Mouse (Mus musculus): ENCODE measurements at regions not wholly inside any gene's neighbourhood (a gene's known extent, or its start where the extent isn't known, plus 50 kb on each side); places are given as distances from the start of the nearest gene placed in this dataset.

GRCm38 (mm10) chr1:72078926-72079550 lies 133.1 kb downstream of the Mreg start:
- H3K27me3 ChIP-seq (replicated peaks) = no peaks in the 10 kb centered on the region
- no peak overlapping the region for H3K4me2 ChIP-seq
- no peaks in the 10 kb centered on the region for H3K9me3 ChIP-seq
- no peaks in the 10 kb centered on the region for H3K36me3 ChIP-seq
- H3K4me3 ChIP-seq (replicated peaks) = no peak overlapping the region
- WGBS = 62% methylated on average over 7 of the region's 7 CpGs
- no peaks in the 10 kb centered on the region; the same call in 1 of the 2 replicates for H3K4me1 ChIP-seq
- no peak overlapping the region; the same call in 1 of the 2 replicates for H3K27ac ChIP-seq
- no peak for ATAC-seq (ENCODE audit: insufficient read depth, low FRiP score, low read depth)
- H3K9ac ChIP-seq = no peak overlapping the region

GRCm38 (mm10) chr1:72076341-72076740 lies 135.8 kb downstream of the Mreg start:
- Histone ChIP-seq H3K4me1 (no peaks in the 10 kb centered on the region; the same call in 1 of the 2 replicates), H3K4me3 (replicated peaks) (no peak overlapping the region), H3K36me3 (no peaks in the 10 kb centered on the region), H3K4me2 (no peak overlapping the region), H3K9me3 (no peaks in the 10 kb centered on the region), H3K27ac (no peak overlapping the region), H3K27me3 (replicated peaks) (no peaks in the 10 kb centered on the region), H3K9ac (no peak overlapping the region)
- WGBS = 15% methylated on average over 1 of the region's 1 CpGs
- ATAC-seq (ENCODE audit: insufficient read depth, low FRiP score, low read depth) = no peak

- Histone ChIP-seq H3K27me3 (replicated peaks) (no peaks in the 10 kb centered on the region), H3K9ac (no peak overlapping the region), H3K9me3 (no peaks in the 10 kb centered on the region), H3K4me1 (no peaks in the 10 kb centered on the region; the same call in 1 of the 2 replicates), H3K27ac (no peak overlapping the region), H3K36me3 (no peaks in the 10 kb centered on the region), H3K4me2 (no peak overlapping the region), H3K4me3 (replicated peaks) (no peak overlapping the region)
- ATAC-seq (ENCODE audit: insufficient read depth, low FRiP score, low read depth) = no peak
- 77% methylated on average over 2 of the region's 2 CpGs for WGBS
Measured at GRCm38 (mm10) chr1:72075464-72075863, 136.6 kb downstream of the Mreg start.

GRCm38 (mm10) chr1:72073245-72073644 lies 138.9 kb downstream of the Mreg start:
- no peak for ATAC-seq (ENCODE audit: insufficient read depth, low FRiP score, low read depth)
- H3K27ac ChIP-seq = no peak overlapping the region
- WGBS = 74% methylated on average over 4 of the region's 4 CpGs
- no peak overlapping the region for H3K4me2 ChIP-seq
- no peaks in the 10 kb centered on the region for H3K27me3 ChIP-seq (replicated peaks)
- H3K4me3 ChIP-seq (replicated peaks) = no peak overlapping the region
- H3K9me3 ChIP-seq = no peaks in the 10 kb centered on the region
- no peak overlapping the region for H3K9ac ChIP-seq
- no peaks in the 10 kb centered on the region for H3K4me1 ChIP-seq
- no peaks in the 10 kb centered on the region for H3K36me3 ChIP-seq

GRCm38 (mm10) chr1:72070489-72070888 lies 141.6 kb downstream of the Mreg start:
- Histone ChIP-seq H3K27me3 (replicated peaks) (no peaks in the 10 kb centered on the region), H3K9ac (no peak overlapping the region), H3K9me3 (no peaks in the 10 kb centered on the region), H3K27ac (no peak overlapping the region; the same call in 1 of the 2 replicates), H3K4me1 (no peaks in the 10 kb centered on the region), H3K36me3 (no peaks in the 10 kb centered on the region), H3K4me2 (no peak overlapping the region), H3K4me3 (replicated peaks) (no peak overlapping the region)
- peak; percentile 10; the same call in 1 of the 2 replicates for ATAC-seq (ENCODE audit: insufficient read depth, low FRiP score, low read depth)
- WGBS = 52% methylated on average over 5 of the region's 5 CpGs

- ATAC-seq (ENCODE audit: insufficient read depth, low FRiP score, low read depth) = no peak
- Histone ChIP-seq H3K27ac (no peak overlapping the region), H3K9ac (no peak overlapping the region), H3K4me1 (no peaks in the 10 kb centered on the region), H3K4me3 (replicated peaks) (no peak overlapping the region), H3K36me3 (no peaks in the 10 kb centered on the region), H3K27me3 (replicated peaks) (no peaks in the 10 kb centered on the region), H3K4me2 (no peak overlapping the region), H3K9me3 (no peaks in the 10 kb centered on the region)
- 66% methylated on average over 4 of the region's 4 CpGs for WGBS
Measured at GRCm38 (mm10) chr1:72069056-72069455, 143.1 kb downstream of the Mreg start.

- Histone ChIP-seq H3K27ac (no peak overlapping the region), H3K4me3 (replicated peaks) (no peak overlapping the region), H3K4me1 (0 out of 2 replicates have a peak, but pooled peaks cover 4% of the 10 kb centered on the region), H3K4me2 (no peak overlapping the region), H3K9me3 (no peaks in the 10 kb centered on the region), H3K36me3 (no peaks in the 10 kb centered on the region), H3K27me3 (replicated peaks) (no peaks in the 10 kb centered on the region), H3K9ac (no peak overlapping the region)
- WGBS = 49% methylated on average over 13 of the region's 13 CpGs
- no peak for ATAC-seq (ENCODE audit: insufficient read depth, low FRiP score, low read depth)
Measured at GRCm38 (mm10) chr1:72065090-72065489, 147.0 kb downstream of the Mreg start.

- H3K4me2 ChIP-seq = no peak overlapping the region
- WGBS = 57% methylated on average over 5 of the region's 5 CpGs
- H3K4me3 ChIP-seq (replicated peaks) = no peak overlapping the region
- no peaks in the 10 kb centered on the region for H3K27me3 ChIP-seq (replicated peaks)
- no peak overlapping the region for H3K27ac ChIP-seq
- H3K36me3 ChIP-seq = no peaks in the 10 kb centered on the region
- ATAC-seq (ENCODE audit: insufficient read depth, low FRiP score, low read depth) = no peak
- H3K4me1 ChIP-seq = 0 out of 2 replicates have a peak, but pooled peaks cover 4% of the 10 kb centered on the region
- H3K9ac ChIP-seq = no peak overlapping the region
- no peaks in the 10 kb centered on the region for H3K9me3 ChIP-seq
Measured at GRCm38 (mm10) chr1:72060393-72060792, 151.7 kb downstream of the Mreg start.

- Histone ChIP-seq H3K4me3 (replicated peaks) (no peak overlapping the region), H3K9me3 (no peaks in the 10 kb centered on the region), H3K9ac (no peak overlapping the region), H3K36me3 (no peaks in the 10 kb centered on the region), H3K4me2 (no peak overlapping the region), H3K27me3 (replicated peaks) (no peaks in the 10 kb centered on the region), H3K4me1 (0 out of 2 replicates have a peak, but pooled peaks cover 4% of the 10 kb centered on the region), H3K27ac (no peak overlapping the region)
- peak; percentile 65; the same call in 1 of the 2 replicates for ATAC-seq (ENCODE audit: insufficient read depth, low FRiP score, low read depth)
- 60% methylated on average over 7 of the region's 7 CpGs for whole genome bisulfite sequencing
Measured at GRCm38 (mm10) chr1:72058045-72058703, 153.9 kb downstream of the Mreg start.

- Histone ChIP-seq H3K4me2 (no peak overlapping the region), H3K9me3 (no peaks in the 10 kb centered on the region), H3K27me3 (replicated peaks) (no peaks in the 10 kb centered on the region), H3K9ac (no peak overlapping the region), H3K4me1 (no peaks in the 10 kb centered on the region), H3K4me3 (replicated peaks) (no peak overlapping the region), H3K36me3 (no peaks in the 10 kb centered on the region), H3K27ac (no peak overlapping the region)
- no peak for ATAC-seq (ENCODE audit: insufficient read depth, low FRiP score, low read depth)
- 84% methylated on average over 1 of the region's 1 CpGs for WGBS
Measured at GRCm38 (mm10) chr1:72054541-72054940, 157.6 kb downstream of the Mreg start.

GRCm38 (mm10) chr1:72050858-72051257 lies 161.2 kb downstream of the Mreg start:
- WGBS = 94% methylated on average over 3 of the region's 3 CpGs
- ATAC-seq (ENCODE audit: insufficient read depth, low FRiP score, low read depth) = no peak

GRCm38 (mm10) chr1:72046072-72046471 lies 166.0 kb downstream of the Mreg start:
- Histone ChIP-seq H3K4me3 (replicated peaks) (no peak overlapping the region), H3K27me3 (replicated peaks) (no peaks in the 10 kb centered on the region), H3K36me3 (no peaks in the 10 kb centered on the region), H3K4me1 (no peaks in the 10 kb centered on the region), H3K4me2 (no peak overlapping the region), H3K27ac (no peak overlapping the region), H3K9me3 (no peaks in the 10 kb centered on the region), H3K9ac (no peak overlapping the region)
- whole genome bisulfite sequencing = 79% methylated on average over 2 of the region's 2 CpGs
- ATAC-seq (ENCODE audit: insufficient read depth, low FRiP score, low read depth) = no peak

More at GRCm38 (mm10) chr1:72050858-72051257, 161.2 kb downstream of the Mreg start:
- no peak overlapping the region for H3K4me3 ChIP-seq (replicated peaks)
- no peak overlapping the region for H3K27ac ChIP-seq
- H3K27me3 ChIP-seq (replicated peaks) = no peaks in the 10 kb centered on the region
- H3K4me1 ChIP-seq = no peaks in the 10 kb centered on the region
- H3K9me3 ChIP-seq = no peaks in the 10 kb centered on the region
- no peaks in the 10 kb centered on the region for H3K36me3 ChIP-seq
- no peak overlapping the region for H3K9ac ChIP-seq
- no peak overlapping the region for H3K4me2 ChIP-seq

Data from stomach, embryonic 15.5 days (tissue).